Mouse (Mus musculus): ENCODE results near the gene Lnx1.

The Lnx1 gene

DNA sequence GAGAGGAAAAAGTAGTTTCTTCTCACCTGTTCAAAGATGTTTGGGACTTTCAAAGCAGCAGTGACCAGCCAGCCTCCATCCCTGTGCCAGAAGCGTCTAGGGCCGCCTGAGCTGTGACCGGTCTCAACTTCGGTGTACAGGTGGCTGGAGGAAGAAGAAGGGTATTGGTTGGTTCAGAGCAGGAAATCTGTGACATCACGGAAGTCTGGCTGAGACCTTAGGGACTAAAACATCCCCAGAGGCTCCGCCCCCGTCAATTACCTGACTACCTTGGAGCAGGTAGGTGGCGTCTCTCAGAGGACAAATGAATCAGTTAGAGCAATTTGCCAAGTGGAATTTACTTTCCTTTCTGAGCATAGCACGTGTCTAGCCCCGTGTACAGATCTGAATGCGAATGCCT is at the start of gene Lnx1:
Gene Lnx1, minus strand, starts transcription at position 147 of the 400 bp plus-strand sequence.
- DNase-seq (ENCODE audit: low spot score in 2 of 2), result no peak

- no peak for DNase-seq (ENCODE audit: low spot score in 2 of 2)
Observed at GRCm38 (mm10) chr5:74750501-74750900, 47.8 kb upstream of the Lnx1 start.

- DNase-seq (ENCODE audit: low spot score in 2 of 2), result no peak
Observed at GRCm38 (mm10) chr5:74747476-74747875, 44.8 kb upstream of the Lnx1 start.

GRCm38 (mm10) chr5:74740951-74741350 is 38.2 kb upstream of the Lnx1 start:
- DNase-seq (ENCODE audit: low spot score in 2 of 2), result no peak

- no peak for DNase-seq (ENCODE audit: low spot score in 2 of 2)
Observed at GRCm38 (mm10) chr5:74739435-74739834, 36.7 kb upstream of the Lnx1 start.

- DNase-seq (ENCODE audit: low spot score in 2 of 2), result no peak
Observed at GRCm38 (mm10) chr5:74738312-74738711, 35.6 kb upstream of the Lnx1 start.

DNA sequence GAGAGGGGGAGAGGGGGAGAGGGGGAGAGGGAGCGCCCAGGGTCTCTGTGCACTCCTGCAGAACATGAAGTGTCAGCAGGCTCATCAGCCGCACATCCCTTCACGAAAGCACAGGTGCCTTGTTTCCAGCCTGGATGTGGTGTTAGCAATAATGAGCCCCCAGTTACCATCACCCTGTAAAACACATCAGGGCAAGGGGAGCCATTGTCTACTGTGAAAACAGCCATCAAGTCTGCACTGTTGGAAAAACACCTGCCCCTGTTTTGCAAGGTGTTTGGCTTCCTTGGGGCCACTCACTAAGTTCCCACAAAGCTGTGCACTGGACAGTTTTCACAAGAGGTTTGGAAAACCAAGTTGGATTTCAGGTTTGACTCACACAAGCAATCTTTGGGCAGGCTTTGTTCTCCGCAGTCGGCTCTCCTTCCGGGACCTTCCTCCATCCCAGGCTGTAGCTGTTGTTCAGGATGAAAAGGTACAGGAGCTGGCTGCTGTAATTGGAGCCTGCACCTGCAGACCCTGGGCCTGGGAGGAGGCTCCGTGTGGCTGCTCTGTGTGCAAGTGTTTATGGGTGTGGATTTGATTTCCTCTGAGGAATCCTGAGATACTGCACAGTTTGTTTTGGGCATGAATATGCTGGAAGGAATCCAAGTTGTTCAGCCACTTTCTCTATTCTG is 31.3 kb upstream of the Lnx1 start:
- no peak for DNase-seq (ENCODE audit: low spot score in 2 of 2)

DNA sequence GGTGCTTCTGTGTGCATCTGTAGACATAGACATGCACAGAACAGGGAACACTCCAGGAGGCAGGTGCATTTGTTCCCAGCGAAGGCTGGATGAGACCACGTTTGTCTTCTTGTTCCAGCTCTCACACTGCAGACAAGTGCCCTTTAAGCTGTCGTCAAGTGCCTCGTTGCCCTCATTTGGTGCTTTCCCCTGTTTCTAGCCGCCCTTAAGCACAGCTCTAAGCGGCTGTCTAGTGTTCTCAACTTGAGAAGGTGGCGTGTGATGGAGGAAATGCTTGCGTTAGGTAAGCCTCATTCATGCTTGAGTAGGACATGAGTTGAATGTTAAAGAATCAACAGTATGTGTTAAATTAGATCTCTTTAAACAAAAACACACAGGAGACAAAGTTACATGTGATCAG is 29.9 kb upstream of the Lnx1 start:
- no peak for DNase-seq (ENCODE audit: low spot score in 2 of 2)

DNA sequence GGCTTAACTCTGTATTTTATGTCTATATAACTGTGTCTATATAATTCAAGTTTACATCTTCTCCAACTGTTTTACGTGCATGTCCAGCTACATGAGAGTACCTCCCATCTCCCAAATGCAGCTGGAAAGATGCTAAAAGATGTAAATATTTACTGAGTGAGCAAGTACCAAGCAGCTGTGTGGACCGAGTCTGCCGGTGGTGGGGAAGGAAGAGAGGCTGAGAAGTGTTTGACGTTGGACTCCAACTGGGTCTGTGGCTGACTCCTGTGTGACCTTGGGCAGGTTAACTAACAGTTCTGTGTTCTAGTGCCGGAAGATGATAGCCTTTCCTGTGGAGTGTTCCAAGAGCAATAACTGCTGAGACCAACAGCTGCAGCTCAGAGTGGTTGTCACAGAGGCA is 27.9 kb upstream of the Lnx1 start:
- DNase-seq (ENCODE audit: low spot score in 2 of 2), result no peak

DNA sequence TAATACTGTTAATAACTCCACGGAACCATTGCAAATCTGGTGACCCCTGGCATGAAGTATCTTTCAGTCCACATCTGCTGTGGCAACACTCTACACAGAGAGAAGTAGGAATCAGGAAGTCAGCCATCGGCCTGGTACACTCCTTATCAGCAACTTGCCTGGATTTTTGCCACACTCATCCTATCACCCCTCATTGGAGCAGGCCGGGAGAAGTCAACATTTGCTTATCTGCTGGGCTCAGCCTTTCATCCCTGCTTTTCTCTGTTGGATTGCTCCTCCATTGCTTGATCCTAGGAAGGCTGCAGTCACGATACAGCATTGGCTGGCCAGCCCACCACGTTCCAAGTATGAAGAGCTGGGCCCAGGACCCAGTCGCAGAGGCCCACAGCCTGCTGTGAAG is 26.9 kb upstream of the Lnx1 start:
- DNase-seq (ENCODE audit: low spot score in 2 of 2), result no peak

GRCm38 (mm10) chr5:74728186-74728585 is 25.5 kb upstream of the Lnx1 start:
- DNase-seq (ENCODE audit: low spot score in 2 of 2), result no peak

DNA sequence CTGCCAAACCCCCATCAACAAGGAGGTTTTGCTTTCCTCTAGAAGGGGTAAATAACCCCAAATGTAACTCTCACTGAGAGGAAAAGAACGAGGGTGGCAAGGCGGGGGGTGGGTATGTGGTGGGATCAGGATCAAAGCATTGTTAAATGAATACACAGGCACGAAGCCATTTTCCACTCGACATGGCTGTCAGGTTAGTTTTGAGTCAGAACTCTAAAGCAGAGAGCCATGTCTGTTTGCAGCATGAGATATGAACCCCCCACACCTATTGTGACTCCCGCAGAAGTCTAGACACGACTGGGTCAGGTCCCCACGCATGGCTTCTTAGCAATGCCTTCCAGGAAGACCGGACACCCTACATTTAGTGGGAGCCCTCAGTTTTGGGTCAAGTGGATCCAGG is 24.6 kb upstream of the Lnx1 start:
- no peak for DNase-seq (ENCODE audit: low spot score in 2 of 2)

- no peak for DNase-seq (ENCODE audit: low spot score in 2 of 2)
Observed at GRCm38 (mm10) chr5:74725541-74725940, 22.8 kb upstream of the Lnx1 start.

GRCm38 (mm10) chr5:74721816-74722215 is 19.1 kb upstream of the Lnx1 start:
- DNase-seq (ENCODE audit: low spot score in 2 of 2), result no peak

DNA sequence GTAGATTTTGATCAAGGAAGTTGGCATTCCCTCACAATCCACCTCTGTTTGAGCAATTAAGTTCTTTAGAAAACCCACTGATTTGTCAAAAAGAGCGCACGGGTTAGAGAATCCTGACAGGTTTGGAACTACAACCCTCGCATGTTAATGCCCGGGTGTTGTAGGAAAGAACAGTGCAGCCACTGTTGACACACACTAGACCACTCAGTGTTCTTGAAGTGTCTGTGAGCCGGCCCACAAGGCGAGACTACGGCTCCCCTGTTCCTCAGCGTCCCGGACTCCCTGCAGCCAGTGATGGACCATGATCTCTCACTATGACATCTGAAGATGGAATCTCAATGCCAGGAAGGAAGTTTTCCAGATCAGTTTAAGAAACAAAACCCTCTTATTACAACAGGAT is 17.9 kb upstream of the Lnx1 start:
- no peak for DNase-seq (ENCODE audit: low spot score in 2 of 2)

DNA sequence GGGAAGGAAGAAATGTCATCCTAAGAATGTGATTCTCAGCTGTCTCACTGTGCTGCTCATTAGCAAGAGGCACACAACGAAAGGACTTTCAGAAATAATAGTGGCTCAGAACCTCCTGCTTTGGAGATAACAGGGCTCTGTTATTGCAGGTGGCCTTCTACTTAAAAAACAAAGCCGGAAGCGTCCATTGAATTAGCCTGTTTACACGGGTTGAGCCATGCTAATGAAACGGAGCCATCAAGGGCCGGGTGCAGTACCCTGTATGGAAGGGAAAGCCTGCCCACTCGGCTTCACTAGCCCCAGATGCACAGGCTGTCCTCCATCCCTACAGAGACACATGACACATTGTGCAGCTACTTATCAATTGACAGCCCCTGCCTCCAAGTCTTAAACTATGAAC is 13.5 kb upstream of the Lnx1 start:
- no peak for DNase-seq (ENCODE audit: low spot score in 2 of 2)

- no peak for DNase-seq (ENCODE audit: low spot score in 2 of 2)
Observed at GRCm38 (mm10) chr5:74712811-74713210, 10.1 kb upstream of the Lnx1 start.

DNA sequence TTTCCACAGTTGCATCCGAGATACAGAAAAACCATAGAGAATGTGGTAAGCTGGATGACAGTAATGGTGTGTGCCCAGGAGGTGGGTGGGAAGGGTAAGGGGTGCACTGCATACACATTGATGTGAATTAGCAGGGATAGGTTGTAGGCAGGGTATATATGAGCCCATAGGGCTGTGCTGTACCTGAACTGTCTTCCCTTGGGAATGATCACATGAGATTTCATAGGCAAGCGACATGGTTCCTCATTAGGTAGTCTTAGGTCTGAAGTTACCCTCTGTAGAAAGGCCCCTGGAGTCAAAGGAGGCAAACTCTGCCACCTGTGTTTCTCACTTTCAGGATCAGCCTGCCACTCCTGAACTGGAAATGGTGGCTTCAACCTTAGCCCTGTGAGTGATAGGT is 9.3 kb upstream of the Lnx1 start:
- no peak for DNase-seq (ENCODE audit: low spot score in 2 of 2)

- DNase-seq (ENCODE audit: low spot score in 2 of 2), result no peak
Observed at GRCm38 (mm10) chr5:74711056-74711455, 8.3 kb upstream of the Lnx1 start.

GRCm38 (mm10) chr5:74710181-74710580 is 7.5 kb upstream of the Lnx1 start:
- DNase-seq (ENCODE audit: low spot score in 2 of 2), result no peak

GRCm38 (mm10) chr5:74704460-74704790 is 1.7 kb upstream of the Lnx1 start:
- peak; percentile 19 to 24 for DNase-seq (ENCODE audit: low spot score in 2 of 2)

DNA sequence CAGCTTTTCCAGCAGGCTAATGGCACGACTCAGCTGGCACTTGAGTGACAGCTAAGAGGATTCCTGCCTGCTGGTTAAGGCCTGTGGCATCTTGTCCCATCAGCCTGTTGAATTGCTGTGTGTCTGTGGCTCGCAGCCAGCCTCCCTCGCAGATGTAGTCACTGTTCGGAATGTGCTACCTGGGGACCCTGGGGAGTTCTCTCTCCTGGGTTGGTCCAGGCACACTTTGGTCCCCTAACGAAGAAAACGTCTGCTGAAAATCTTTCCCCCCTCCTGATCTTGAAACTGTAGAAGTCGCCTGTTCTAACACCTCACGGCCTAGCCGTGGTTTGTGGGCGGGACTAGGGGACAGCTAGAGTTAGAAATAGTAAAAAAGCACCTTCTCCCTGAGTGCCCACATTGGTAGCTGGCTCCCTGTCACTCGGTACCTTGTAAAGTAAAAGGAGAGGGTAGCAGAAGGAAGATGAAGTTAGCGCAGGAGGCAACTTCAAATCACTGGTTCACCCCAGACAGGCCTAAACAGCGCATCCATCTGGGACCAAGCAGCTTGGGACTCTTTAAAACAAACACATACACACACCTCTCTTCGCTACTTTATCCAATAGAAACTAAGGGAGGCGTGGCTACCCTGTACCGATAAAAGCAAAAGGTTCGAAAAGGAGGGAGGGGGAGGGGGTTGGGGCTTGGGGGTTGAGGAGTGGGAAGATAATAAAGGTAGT is 1.2 kb upstream of the Lnx1 start:
- no peak for DNase-seq (ENCODE audit: low spot score in 2 of 2)

- DNase-seq (ENCODE audit: low spot score in 2 of 2), result no peak
Observed at GRCm38 (mm10) chr5:74700918-74701317, 1.8 kb downstream of the Lnx1 start.

GRCm38 (mm10) chr5:74699673-74700072 is 3.0 kb downstream of the Lnx1 start:
- DNase-seq (ENCODE audit: low spot score in 2 of 2), result no peak

Data from spleen, postnatal 14 days (tissue).